Mouse (Mus musculus) left cerebral cortex, adult 18-20 months (tissue): ENCODE data around the gene Smg9. TPM values are rescaled to one million over a fixed set of nuclear protein-coding genes. Genes with fewer than 3 reads are reported as not detected.

ENCODE experiments used
- DNase-seq, 2 experiments: peaks; one replicate each; pipeline ENCODE4 v3.0.0; 2021 to 2022; ENCODE audit warnings: low spot score in 2 of 2, mixed read lengths in 1 of 2
- long read RNA-seq, 2 experiments: library from polyadenylated mRNA; stranded (forward); transcript quantifications; one replicate each; pipeline ENCODE4 v2.0.0; 2021
- total RNA-seq, 2 experiments: library from RNA; stranded (reverse); gene quantifications; 2 replicates each; pipeline ENCODE4 v1.2.3; 2021

Smg9 gene
- total RNA-seq = 10 to 100 TPM; 40.2 to 43.0 TPM
- long read RNA-seq, experiment 1, transcript Smg9-201 (14 exons, 2,242 nt) = major isoform, 19 of 45 reads
- long read RNA-seq, experiment 1, partial matches to known transcripts = 8 of 45 reads
- long read RNA-seq, experiment 1, other reads (novel, unspliced or antisense) = 18 of 45 reads
- long read RNA-seq, experiment 2, transcript Smg9-201 (14 exons, 2,242 nt) = major isoform, 11 of 28 reads
- long read RNA-seq, experiment 2, partial matches to known transcripts = 10 of 28 reads
- long read RNA-seq, experiment 2, other reads (novel, unspliced or antisense) = 7 of 28 reads

- DNase-seq = peak; percentile 97 to 98
Measured at GRCm38 (mm10) chr7:24399256-24400081, at the start of gene Smg9. Gene Smg9 (plus strand): TSS chr7:24399619.

GRCm38 (mm10) chr7:24355646-24356045, 43.8 kb upstream of the Smg9 start:
- no peak for DNase-seq

GRCm38 (mm10) chr7:24356081-24356480, 43.3 kb upstream of the Smg9 start:
- no peak for DNase-seq

- no peak for DNase-seq
Measured at GRCm38 (mm10) chr7:24357899-24358298, 41.5 kb upstream of the Smg9 start.

- DNase-seq = no peak
Measured at GRCm38 (mm10) chr7:24359269-24359668, 40.1 kb upstream of the Smg9 start.

- DNase-seq = no peak
Measured at GRCm38 (mm10) chr7:24361001-24361400, 38.4 kb upstream of the Smg9 start.

- DNase-seq = peak; percentile 34 to 59
Measured at GRCm38 (mm10) chr7:24363228-24363627, 36.2 kb upstream of the Smg9 start.

- DNase-seq = peak; percentile 80 to 90
Measured at GRCm38 (mm10) chr7:24364827-24365226, 34.6 kb upstream of the Smg9 start.

GRCm38 (mm10) chr7:24365258-24366014, 34.0 kb upstream of the Smg9 start:
- no peak for DNase-seq

- no peak for DNase-seq
Measured at GRCm38 (mm10) chr7:24366716-24367632, 32.4 kb upstream of the Smg9 start.

- no peak for DNase-seq
Measured at GRCm38 (mm10) chr7:24368226-24368625, 31.2 kb upstream of the Smg9 start.

GRCm38 (mm10) chr7:24368946-24369345, 30.5 kb upstream of the Smg9 start:
- no peak for DNase-seq

GRCm38 (mm10) chr7:24369731-24370541, 29.5 kb upstream of the Smg9 start, which contains the start of gene Kcnn4:
Gene Kcnn4 (plus strand): TSS chr7:24370263.
- no peak for DNase-seq

- no peak for DNase-seq
Measured at GRCm38 (mm10) chr7:24371012-24371808, 28.2 kb upstream of the Smg9 start.

- DNase-seq = no peak
Measured at GRCm38 (mm10) chr7:24371809-24372145, 27.6 kb upstream of the Smg9 start.

GRCm38 (mm10) chr7:24372300-24372699, 27.1 kb upstream of the Smg9 start:
- DNase-seq = no peak

GRCm38 (mm10) chr7:24372786-24373185, 26.6 kb upstream of the Smg9 start:
- DNase-seq = no peak

GRCm38 (mm10) chr7:24373538-24374379, 25.7 kb upstream of the Smg9 start:
- no peak for DNase-seq
